Mouse (Mus musculus) MEL (cell line): ENCODE results near the gene Ssr1. TPM values are rescaled to one million over a fixed set of nuclear protein-coding genes. Genes with fewer than 3 reads are reported as not detected.

Experiments used
- DNase-seq: peaks from one replicate; pipeline ENCODE4 v3.0.0; 2011; ENCODE audit warnings: low read depth, low spot score
- H3K27ac ChIP-seq: 2 replicates; pipeline ENCODE4 v1.5.1; 2012; ENCODE audit warnings: low read depth, mild to moderate bottlenecking, control low read depth, low read length, moderate library complexity; ENCODE audit not compliant: control insufficient read depth
- H3K27me3 ChIP-seq, 2 experiments: fragments of 150-350 bp in 1 of 2; sonication (generic) in 1 of 2; 2 replicates each; pipeline ENCODE4 v1.6.1; 2012; ENCODE audit warnings: low read length in 2 of 2, mild to moderate bottlenecking in 2 of 2, improper control_type of control experiment in 1 of 2, moderate library complexity in 1 of 2; ENCODE audit not compliant: insufficient read depth in 2 of 2, control insufficient read depth in 1 of 2
- H3K36me3 ChIP-seq, 2 experiments: 2 replicates each; pipeline ENCODE4 v1.6.1; 2012 to 2014; ENCODE audit warnings: low read length in 2 of 2, improper control_type of control experiment in 1 of 2, inconsistent platforms in 1 of 2, mild to moderate bottlenecking in 1 of 2; ENCODE audit not compliant: insufficient read depth in 2 of 2, control insufficient read depth in 1 of 2
- H3K4me1 ChIP-seq, 2 experiments: fragments of 150-350 bp in 1 of 2; sonication (generic) in 1 of 2; 2 replicates each; pipeline ENCODE4 v1.6.1; 2012; ENCODE audit warnings: low read length in 2 of 2, improper control_type of control experiment in 1 of 2, mild to moderate bottlenecking in 1 of 2; ENCODE audit not compliant: insufficient read depth in 2 of 2, control insufficient read depth in 1 of 2
- H3K4me3 ChIP-seq, 2 experiments: fragments of 150-350 bp in 1 of 2; sonication (generic) in 1 of 2; 2 replicates each; pipeline ENCODE4 v1.5.1; 2012; ENCODE audit warnings: low read depth in 2 of 2, low read length in 2 of 2, mild to moderate bottlenecking in 2 of 2, moderate library complexity in 2 of 2, control low read depth in 1 of 2, improper control_type of control experiment in 1 of 2; ENCODE audit not compliant: control insufficient read depth in 1 of 2, insufficient read depth in 1 of 2
- H3K79me2 ChIP-seq: 2 replicates; pipeline ENCODE4 v1.6.1; 2012; ENCODE audit warnings: mild to moderate bottlenecking, low read length, moderate library complexity; ENCODE audit not compliant: control insufficient read depth, poor library complexity, insufficient read depth
- H3K9ac ChIP-seq: 2 replicates; pipeline ENCODE4 v1.6.1; 2012; ENCODE audit warnings: low read depth, mild to moderate bottlenecking, control low read depth, low read length, moderate library complexity; ENCODE audit not compliant: control insufficient read depth, poor library complexity, severe bottlenecking
- H3K9me3 ChIP-seq: fragments of 150-350 bp; sonication (generic); replicated peaks from 2 replicates; pipeline ENCODE4 v1.6.1; 2012; ENCODE audit warnings: mild to moderate bottlenecking, low read length, improper control_type of control experiment, moderate library complexity; ENCODE audit not compliant: insufficient read depth
- BHLHE40 ChIP-seq: IDR thresholded peaks from 2 replicates; pipeline ENCODE4 v1.6.1; 2012; ENCODE audit warnings: low read depth, mild to moderate bottlenecking, inconsistent platforms, low read length, improper control_type of control experiment, borderline replicate concordance
- CTCF ChIP-seq, 3 experiments: IDR thresholded peaks in 2 of 3; conservative IDR thresholded peaks in 1 of 3; 2 replicates each; pipeline ENCODE4 v1.5.1; 2011 to 2012; ENCODE audit warnings: low read length in 3 of 3, low read depth in 2 of 3, mild to moderate bottlenecking in 2 of 3, improper control_type of control experiment in 1 of 3, inconsistent platforms in 1 of 3, mixed read lengths in 1 of 3, moderate library complexity in 1 of 3; ENCODE audit not compliant: control insufficient read depth in 1 of 3, insufficient read depth in 1 of 3, poor library complexity in 1 of 3, severe bottlenecking in 1 of 3
- E2F4 ChIP-seq: IDR thresholded peaks from 2 replicates; pipeline ENCODE4 v1.6.1; 2011; ENCODE audit warnings: low read depth, low read length, improper control_type of control experiment, borderline replicate concordance
- ELF1 ChIP-seq: IDR thresholded peaks from 2 replicates; pipeline ENCODE4 v1.6.1; 2014; ENCODE audit warnings: low read depth, mild to moderate bottlenecking, inconsistent platforms, low read length, improper control_type of control experiment, moderate library complexity
- EP300 ChIP-seq, 2 experiments: IDR thresholded peaks; 2 replicates each; pipeline ENCODE4 v1.6.1; 2011; ENCODE audit warnings: improper control_type of control experiment in 2 of 2, low read length in 2 of 2, low read depth in 1 of 2, mild to moderate bottlenecking in 1 of 2
- ETS1 ChIP-seq: IDR thresholded peaks from 2 replicates; pipeline ENCODE4 v1.6.1; 2012; ENCODE audit warnings: low read depth, mild to moderate bottlenecking, inconsistent platforms, low read length, improper control_type of control experiment, moderate library complexity
- GABPA ChIP-seq: IDR thresholded peaks from 2 replicates; pipeline ENCODE4 v1.6.1; 2012; ENCODE audit warnings: low read depth, mild to moderate bottlenecking, inconsistent platforms, low read length, improper control_type of control experiment, moderate library complexity
- GATA1 ChIP-seq: IDR thresholded peaks from 2 replicates; pipeline ENCODE4 v1.6.1; 2011; ENCODE audit warnings: low read depth, low read length, improper control_type of control experiment
- HCFC1 ChIP-seq: IDR thresholded peaks from 2 replicates; pipeline ENCODE4 v1.6.1; 2012; ENCODE audit warnings: low read depth, mild to moderate bottlenecking, inconsistent platforms, low read length, improper control_type of control experiment, moderate library complexity
- KAT2A ChIP-seq: conservative IDR thresholded peaks from 2 replicates; pipeline ENCODE4 v1.6.1; 2012; ENCODE audit warnings: low read depth, low read length, improper control_type of control experiment, inconsistent platforms
- MAFK ChIP-seq: IDR thresholded peaks from 2 replicates; pipeline ENCODE4 v1.6.1; 2011; ENCODE audit warnings: low read depth, mild to moderate bottlenecking, low read length, improper control_type of control experiment, borderline replicate concordance
- MAX ChIP-seq: IDR thresholded peaks from 2 replicates; pipeline ENCODE4 v1.6.1; 2011; ENCODE audit warnings: low read length, improper control_type of control experiment
- MAZ ChIP-seq: IDR thresholded peaks from 2 replicates; pipeline ENCODE4 v1.6.1; 2012; ENCODE audit warnings: low read depth, mild to moderate bottlenecking, inconsistent platforms, low read length, improper control_type of control experiment
- MXI1 ChIP-seq: IDR thresholded peaks from 2 replicates; pipeline ENCODE4 v1.6.1; 2011; ENCODE audit warnings: mild to moderate bottlenecking, low read depth, low read length, improper control_type of control experiment
- MYC ChIP-seq: IDR thresholded peaks from 2 replicates; pipeline ENCODE4 v1.6.1; 2011; ENCODE audit warnings: low read depth, mild to moderate bottlenecking, low read length, improper control_type of control experiment, moderate library complexity
- NELFE ChIP-seq: IDR thresholded peaks from 2 replicates; pipeline ENCODE4 v1.6.1; 2011; ENCODE audit warnings: low read depth, low read length, improper control_type of control experiment
- NRF1 ChIP-seq: IDR thresholded peaks from 2 replicates; pipeline ENCODE4 v1.6.1; 2014; ENCODE audit warnings: low read depth, mild to moderate bottlenecking, inconsistent platforms, low read length, improper control_type of control experiment, moderate library complexity; ENCODE audit not compliant: poor library complexity, insufficient read depth, severe bottlenecking
- POLR2A ChIP-seq, 2 experiments: IDR thresholded peaks; 2 replicates each; pipeline ENCODE4 v1.6.1; 2011 to 2012; ENCODE audit warnings: low read length in 2 of 2, mild to moderate bottlenecking in 2 of 2, control low read depth in 1 of 2, improper control_type of control experiment in 1 of 2, low read depth in 1 of 2, moderate library complexity in 1 of 2; ENCODE audit not compliant: control insufficient read depth in 1 of 2, insufficient read depth in 1 of 2, poor library complexity in 1 of 2
- POLR2AphosphoS5 ChIP-seq: IDR thresholded peaks from 2 replicates; pipeline ENCODE4 v1.6.1; 2012; ENCODE audit warnings: low read depth, borderline replicate concordance, mild to moderate bottlenecking, inconsistent platforms, low read length, moderate library complexity, mixed read lengths
- SIN3A ChIP-seq: IDR thresholded peaks from 2 replicates; pipeline ENCODE4 v1.6.1; 2012; ENCODE audit warnings: low read length, improper control_type of control experiment, inconsistent platforms
- TAL1 ChIP-seq: IDR thresholded peaks from 2 replicates; pipeline ENCODE4 v1.6.1; 2012; ENCODE audit warnings: mild to moderate bottlenecking, inconsistent platforms, low read length, moderate library complexity, mixed read lengths
- TBP ChIP-seq: IDR thresholded peaks from 2 replicates; pipeline ENCODE4 v1.8.0; 2011; ENCODE audit warnings: low read depth, low read length, improper control_type of control experiment
- TCF12 ChIP-seq: IDR thresholded peaks from 2 replicates; pipeline ENCODE4 v1.6.1; 2014; ENCODE audit warnings: low read depth, mild to moderate bottlenecking, inconsistent platforms, low read length, improper control_type of control experiment, moderate library complexity
- USF1 ChIP-seq: IDR thresholded peaks from 2 replicates; pipeline ENCODE4 v1.6.1; 2014; ENCODE audit warnings: low read depth, mild to moderate bottlenecking, inconsistent platforms, low read length, improper control_type of control experiment, moderate library complexity
- USF2 ChIP-seq, 2 experiments: IDR thresholded peaks; 2 replicates each; pipeline ENCODE4 v1.6.1; 2011 to 2012; ENCODE audit warnings: improper control_type of control experiment in 2 of 2, low read length in 2 of 2, borderline replicate concordance in 1 of 2, inconsistent platforms in 1 of 2, low read depth in 1 of 2, mild to moderate bottlenecking in 1 of 2; ENCODE audit not compliant: insufficient read depth in 1 of 2
- ZC3H11A ChIP-seq: IDR thresholded peaks from 2 replicates; pipeline ENCODE4 v1.6.1; 2012; ENCODE audit warnings: low read depth, mild to moderate bottlenecking, inconsistent platforms, low read length, improper control_type of control experiment
- ZKSCAN1 ChIP-seq: IDR thresholded peaks from 2 replicates; pipeline ENCODE4 v1.6.1; 2012; ENCODE audit warnings: low read depth, mild to moderate bottlenecking, inconsistent platforms, low read length, improper control_type of control experiment, moderate library complexity
- polyA plus RNA-seq, 2 experiments: library from polyadenylated mRNA; stranded (reverse) in 1 of 2; unstranded in 1 of 2; fragments of >175 nt in 1 of 2; fragments of >200 nt in 1 of 2; gene quantifications; 2 replicates each; pipeline versions ENCODE4 v1.2.1 to v1.2.4; 2012; ENCODE audit warnings: low replicate concordance in 2 of 2, low read depth in 1 of 2; ENCODE audit not compliant: insufficient read length in 2 of 2, insufficient read depth in 1 of 2, missing spikeins in 1 of 2
- total RNA-seq: library from RNA; depleted of rRNA; stranded (reverse); fragments of 300-350 nt; gene quantifications from 2 replicates; pipeline ENCODE4 v1.2.3, GENCODE M21; 2012

The Ssr1 gene
- total and polyA plus RNA-seq, 3 experiments, result 30.9 to 104 (median 77.2) TPM

GRCm38 (mm10) chr13:37930621-37931020 is 63.4 kb downstream of the Ssr1 start:
- peaks cover 0 to 29% of the 10 kb centered on the region in 2 experiments; a peak in 2 of 4 replicates for H3K36me3 ChIP-seq
- H3K4me3 ChIP-seq, result no peak overlapping the region
- H3K9ac ChIP-seq, result no peak overlapping the region
- no peaks in the 10 kb centered on the region for H3K79me2 ChIP-seq
- H3K9me3 ChIP-seq, result no peaks in the 10 kb centered on the region; the same call in 1 of the 2 replicates
- DNase-seq, result no peak
- TF ChIP-seq GABPA (no peak), ZKSCAN1 (no peak), BHLHE40 (no peak), TAL1 (no peak), GATA1 (no peak), NRF1 (no peak), KAT2A (no peak), E2F4 (no peak), POLR2AphosphoS5 (no peak), TBP (no peak), ELF1 (no peak), MYC (no peak), NELFE (no peak), ZC3H11A (no peak), CTCF (IDR thresholded peaks at IDR 0.05 in 2 of 3, conservative IDR thresholded peaks at IDR 0.05 in 1 of 3; ENCODE audit: control insufficient read depth in 1 of 3, insufficient read depth in 1 of 3, low read depth in 2 of 3, low read length in 3 of 3, poor library complexity in 1 of 3, severe bottlenecking in 1 of 3) (no peak), ETS1 (no peak), SIN3A (no peak), MAFK (no peak)
- H3K4me1 ChIP-seq, result no peaks in the 10 kb centered on the region
- H3K27me3 ChIP-seq, result no peaks in the 10 kb centered on the region
- H3K27ac ChIP-seq, result no peak overlapping the region

GRCm38 (mm10) chr13:37930091-37930490 is 63.9 kb downstream of the Ssr1 start:
- Histone ChIP-seq H3K79me2 (no peaks in the 10 kb centered on the region), H3K27me3 (no peaks in the 10 kb centered on the region), H3K9ac (no peak overlapping the region), H3K27ac (no peak overlapping the region), H3K9me3 (no peaks in the 10 kb centered on the region), H3K36me3 (peaks cover 0 to 25% of the 10 kb centered on the region in 2 experiments; a peak in 2 of 4 replicates), H3K4me1 (no peaks in the 10 kb centered on the region), H3K4me3 (no peak overlapping the region)
- TF ChIP-seq ZKSCAN1 (no peak), MXI1 (no peak), E2F4 (no peak), MAZ (no peak), USF2 (IDR thresholded peaks at IDR 0.05; ENCODE audit: borderline replicate concordance in 1 of 2, insufficient read depth in 1 of 2, low read depth in 1 of 2, low read length in 2 of 2) (no peak), EP300 (IDR thresholded peaks at IDR 0.05; ENCODE audit: low read depth in 1 of 2, low read length in 2 of 2) (no peak), TCF12 (no peak), MAX (no peak), POLR2A (IDR thresholded peaks at IDR 0.05; ENCODE audit: control insufficient read depth in 1 of 2, insufficient read depth in 1 of 2, low read depth in 1 of 2, low read length in 2 of 2, poor library complexity in 1 of 2) (no peak), ZC3H11A (no peak), USF1 (no peak), POLR2AphosphoS5 (no peak), NRF1 (no peak), GABPA (no peak), HCFC1 (no peak), ELF1 (no peak)
- DNase-seq, result no peak
